Mouse (Mus musculus): ENCODE results near the gene Hibadh. TPM values are rescaled to one million over a fixed set of nuclear protein-coding genes. Genes with fewer than 3 reads are reported as not detected.
"Not testable (repeated sequence)": the region's sequence is repeated elsewhere in the genome, so short reads cannot be mapped to it uniquely, and the experiment has no call there.

The Hibadh gene
- polyA plus RNA-seq, 1 experiment from 2014 or later, result 68.7 TPM

- WGBS, result 54% methylated on average over 2 of the region's 2 CpGs
- not testable (repeated sequence) for H3K36me3 ChIP-seq; H3K27me3 ChIP-seq (ENCODE audit: low read depth, poor library complexity, severe bottlenecking); H3K27ac ChIP-seq; H3K9me3 ChIP-seq (replicated peaks); H3K4me3 ChIP-seq; DNase-seq (ENCODE audit: low spot score); H3K4me1 ChIP-seq
Observed at GRCm38 (mm10) chr6:52669878-52670277, 29.7 kb upstream of the Hibadh start.

GRCm38 (mm10) chr6:52667641-52668040 lies 27.5 kb upstream of the Hibadh start:
- no peak overlapping the region for H3K27ac ChIP-seq
- DNase-seq (ENCODE audit: low spot score), result no peak
- H3K4me3 ChIP-seq, result no peak overlapping the region
- peaks cover 12% of the 10 kb centered on the region; the same call in 1 of the 2 replicates for H3K4me1 ChIP-seq
- H3K9me3 ChIP-seq (replicated peaks), result no peaks in the 10 kb centered on the region
- WGBS, result 67% methylated on average over 3 of the region's 3 CpGs
- H3K36me3 ChIP-seq, result no peaks in the 10 kb centered on the region
- no peaks in the 10 kb centered on the region for H3K27me3 ChIP-seq (ENCODE audit: low read depth, poor library complexity, severe bottlenecking)

GRCm38 (mm10) chr6:52663021-52663420 lies 22.8 kb upstream of the Hibadh start:
- 46% methylated on average over 5 of the region's 5 CpGs for WGBS
- Histone ChIP-seq H3K4me3 (no peak overlapping the region), H3K27ac (no peak overlapping the region), H3K27me3 (ENCODE audit: low read depth, poor library complexity, severe bottlenecking) (no peaks in the 10 kb centered on the region), H3K9me3 (replicated peaks) (no peaks in the 10 kb centered on the region), H3K36me3 (no peaks in the 10 kb centered on the region), H3K4me1 (peaks cover 10% of the 10 kb centered on the region; the same call in 1 of the 2 replicates)
- no peak for DNase-seq (ENCODE audit: low spot score)

- Histone ChIP-seq H3K4me1 (no peaks in the 10 kb centered on the region), H3K27me3 (ENCODE audit: low read depth, poor library complexity, severe bottlenecking) (peaks cover 10% of the 10 kb centered on the region; the same call in 1 of the 2 replicates), H3K9me3 (replicated peaks) (no peaks in the 10 kb centered on the region), H3K36me3 (no peaks in the 10 kb centered on the region), H3K4me3 (no peak overlapping the region), H3K27ac (no peak overlapping the region)
- 85% methylated on average over 4 of the region's 4 CpGs for WGBS
- no peak for DNase-seq (ENCODE audit: low spot score)
Observed at GRCm38 (mm10) chr6:52655266-52655665, 15.1 kb upstream of the Hibadh start.

- Histone ChIP-seq H3K36me3 (no peaks in the 10 kb centered on the region), H3K27me3 (ENCODE audit: low read depth, poor library complexity, severe bottlenecking) (peaks cover 36% of the 10 kb centered on the region; the same call in 1 of the 2 replicates), H3K4me3 (no peak overlapping the region), H3K27ac (no peak overlapping the region), H3K4me1 (no peaks in the 10 kb centered on the region), H3K9me3 (replicated peaks) (no peaks in the 10 kb centered on the region)
- no peak for DNase-seq (ENCODE audit: low spot score)
- 79% methylated on average over 11 of the region's 11 CpGs for WGBS
Observed at GRCm38 (mm10) chr6:52648806-52649205, 8.6 kb upstream of the Hibadh start.

- no peaks in the 10 kb centered on the region for H3K36me3 ChIP-seq
- no peaks in the 10 kb centered on the region for H3K9me3 ChIP-seq (replicated peaks)
- H3K4me3 ChIP-seq, result no peak overlapping the region
- no peak overlapping the region for H3K27ac ChIP-seq
- DNase-seq (ENCODE audit: low spot score), result no peak
- peaks cover 43% of the 10 kb centered on the region for H3K27me3 ChIP-seq (ENCODE audit: low read depth, poor library complexity, severe bottlenecking)
- WGBS, result 93% methylated on average over 6 of the region's 6 CpGs
- peaks cover 4% of the 10 kb centered on the region; the same call in 1 of the 2 replicates for H3K4me1 ChIP-seq
Observed at GRCm38 (mm10) chr6:52648031-52648430, 7.8 kb upstream of the Hibadh start.

- 38% methylated on average over 5 of the region's 5 CpGs for WGBS
- no peak overlapping the region for H3K4me3 ChIP-seq
- no peaks in the 10 kb centered on the region for H3K36me3 ChIP-seq
Observed at GRCm38 (mm10) chr6:52645926-52646325, 5.7 kb upstream of the Hibadh start.

GRCm38 (mm10) chr6:52642152-52642551 lies 2.0 kb upstream of the Hibadh start:
- H3K27ac ChIP-seq, result no peak overlapping the region
- WGBS, result 17% methylated on average over 7 of the region's 7 CpGs
- peaks cover 44% of the 10 kb centered on the region for H3K4me1 ChIP-seq
- H3K4me3 ChIP-seq, result no peak overlapping the region
- no peak for DNase-seq (ENCODE audit: low spot score)
- no peaks in the 10 kb centered on the region for H3K9me3 ChIP-seq (replicated peaks)
- no peaks in the 10 kb centered on the region for H3K36me3 ChIP-seq
- H3K27me3 ChIP-seq (ENCODE audit: low read depth, poor library complexity, severe bottlenecking), result peaks cover 33% of the 10 kb centered on the region

More at GRCm38 (mm10) chr6:52645926-52646325, 5.7 kb upstream of the Hibadh start:
- peaks cover 21% of the 10 kb centered on the region; the same call in 1 of the 2 replicates for H3K4me1 ChIP-seq
- no peaks in the 10 kb centered on the region for H3K9me3 ChIP-seq (replicated peaks)
- no peak overlapping the region for H3K27ac ChIP-seq
- peaks cover 36% of the 10 kb centered on the region for H3K27me3 ChIP-seq (ENCODE audit: low read depth, poor library complexity, severe bottlenecking)
- no peak for DNase-seq (ENCODE audit: low spot score)

GRCm38 (mm10) chr6:52641076-52641475 lies 887 bp upstream of the Hibadh start:
- H3K36me3 ChIP-seq, result no peaks in the 10 kb centered on the region
- peaks cover 44% of the 10 kb centered on the region for H3K4me1 ChIP-seq
- no peak overlapping the region for H3K4me3 ChIP-seq
- no peaks in the 10 kb centered on the region for H3K9me3 ChIP-seq (replicated peaks)
- no peak for DNase-seq (ENCODE audit: low spot score)
- no peak overlapping the region for H3K27ac ChIP-seq
- H3K27me3 ChIP-seq (ENCODE audit: low read depth, poor library complexity, severe bottlenecking), result peaks cover 33% of the 10 kb centered on the region
- WGBS, result 62% methylated on average over 3 of the region's 3 CpGs

- H3K9me3 ChIP-seq (replicated peaks), result no peaks in the 10 kb centered on the region
- no peak for DNase-seq (ENCODE audit: low spot score)
- H3K36me3 ChIP-seq, result no peaks in the 10 kb centered on the region
- peak overlapping the region; percentile 78 for H3K4me3 ChIP-seq
- peaks cover 44% of the 10 kb centered on the region for H3K4me1 ChIP-seq
- 4% methylated on average over 28 of the region's 28 CpGs for WGBS
- H3K27me3 ChIP-seq (ENCODE audit: low read depth, poor library complexity, severe bottlenecking), result peaks cover 19% of the 10 kb centered on the region
- peak overlapping the region; percentile 90 for H3K27ac ChIP-seq
Observed at GRCm38 (mm10) chr6:52639546-52640223, 504 bp downstream of the Hibadh start.

- Histone ChIP-seq H3K27me3 (ENCODE audit: low read depth, poor library complexity, severe bottlenecking) (peaks cover 10% of the 10 kb centered on the region), H3K36me3 (no peaks in the 10 kb centered on the region), H3K4me1 (peaks cover 44% of the 10 kb centered on the region), H3K4me3 (0 out of 2 replicates have a peak overlapping the region, but pooled peaks have one; percentile 78), H3K27ac (no peak overlapping the region), H3K9me3 (replicated peaks) (no peaks in the 10 kb centered on the region)
- 96% methylated on average over 1 of the region's 1 CpGs for WGBS
- no peak for DNase-seq (ENCODE audit: low spot score)
Observed at GRCm38 (mm10) chr6:52638471-52639185, 1.6 kb downstream of the Hibadh start.

- peaks cover 34% of the 10 kb centered on the region for H3K4me1 ChIP-seq
- WGBS, result 88% methylated on average over 4 of the region's 4 CpGs
- no peak overlapping the region for H3K27ac ChIP-seq
- H3K4me3 ChIP-seq, result no peak overlapping the region
- no peaks in the 10 kb centered on the region for H3K9me3 ChIP-seq (replicated peaks)
- no peak for DNase-seq (ENCODE audit: low spot score)
- H3K36me3 ChIP-seq, result no peaks in the 10 kb centered on the region
- H3K27me3 ChIP-seq (ENCODE audit: low read depth, poor library complexity, severe bottlenecking), result no peaks in the 10 kb centered on the region; the same call in 1 of the 2 replicates
Observed at GRCm38 (mm10) chr6:52637337-52637736, 2.9 kb downstream of the Hibadh start.

GRCm38 (mm10) chr6:52635395-52635794 lies 4.8 kb downstream of the Hibadh start:
- H3K4me3 ChIP-seq, result no peak overlapping the region
- H3K36me3 ChIP-seq, result no peaks in the 10 kb centered on the region
- DNase-seq (ENCODE audit: low spot score), result no peak
- peaks cover 17% of the 10 kb centered on the region for H3K4me1 ChIP-seq
- no peak overlapping the region for H3K27ac ChIP-seq
- no peaks in the 10 kb centered on the region for H3K9me3 ChIP-seq (replicated peaks)
- WGBS, result 91% methylated on average over 2 of the region's 2 CpGs
- H3K27me3 ChIP-seq (ENCODE audit: low read depth, poor library complexity, severe bottlenecking), result no peaks in the 10 kb centered on the region; the same call in 1 of the 2 replicates
